Mouse (Mus musculus): ENCODE data around the gene Arrb1.
A peak's percentile ranks its signal among the peaks of the same experiment; 100 is the strongest.

Arrb1 gene

GRCm38 (mm10) chr7:99538421-99538820 lies 3.2 kb downstream of the Arrb1 start:
- DNase-seq: peak in 1 of 2 experiments; percentile 38

- DNase-seq: peak; percentile 67 to 72
Measured at GRCm38 (mm10) chr7:99539201-99539891, 4.1 kb downstream of the Arrb1 start.

- no peak for DNase-seq
Measured at GRCm38 (mm10) chr7:99540016-99540415, 4.8 kb downstream of the Arrb1 start.

- no peak for DNase-seq
Measured at GRCm38 (mm10) chr7:99541204-99541603, 5.9 kb downstream of the Arrb1 start.

- no peak for DNase-seq
Measured at GRCm38 (mm10) chr7:99544272-99544671, 9.0 kb downstream of the Arrb1 start.

- DNase-seq: peak; percentile 88 to 90
Measured at GRCm38 (mm10) chr7:99545885-99546745, 10.8 kb downstream of the Arrb1 start.

- peak; percentile 37 to 64 for DNase-seq
Measured at GRCm38 (mm10) chr7:99547584-99548487, 12.6 kb downstream of the Arrb1 start.

GRCm38 (mm10) chr7:99549668-99550067 lies 14.4 kb downstream of the Arrb1 start:
- DNase-seq: no peak

- DNase-seq: no peak
Measured at GRCm38 (mm10) chr7:99551623-99552022, 16.4 kb downstream of the Arrb1 start.

- peak; percentile 51 to 61 for DNase-seq
Measured at GRCm38 (mm10) chr7:99553222-99553884, 18.1 kb downstream of the Arrb1 start.

- peak in 1 of 2 experiments; percentile 31 for DNase-seq
Measured at GRCm38 (mm10) chr7:99553885-99554269, 18.6 kb downstream of the Arrb1 start.

- DNase-seq: peak; percentile 73 to 87
Measured at GRCm38 (mm10) chr7:99555862-99556261, 20.6 kb downstream of the Arrb1 start.

GRCm38 (mm10) chr7:99559091-99559490 lies 23.8 kb downstream of the Arrb1 start:
- DNase-seq: no peak

- peak; percentile 54 to 72 for DNase-seq
Measured at GRCm38 (mm10) chr7:99562478-99562877, 27.2 kb downstream of the Arrb1 start.

GRCm38 (mm10) chr7:99563224-99563623 lies 28.0 kb downstream of the Arrb1 start:
- DNase-seq: no peak

- peak; percentile 50 to 54 for DNase-seq
Measured at GRCm38 (mm10) chr7:99565325-99565881, 30.1 kb downstream of the Arrb1 start.

GRCm38 (mm10) chr7:99570680-99571079 lies 35.4 kb downstream of the Arrb1 start:
- no peak for DNase-seq

- no peak for DNase-seq
Measured at GRCm38 (mm10) chr7:99572931-99573330, 37.7 kb downstream of the Arrb1 start.

- no peak for DNase-seq
Measured at GRCm38 (mm10) chr7:99573351-99573750, 38.1 kb downstream of the Arrb1 start.

- DNase-seq: no peak
Measured at GRCm38 (mm10) chr7:99578246-99578645, 43.0 kb downstream of the Arrb1 start.

GRCm38 (mm10) chr7:99579491-99580190 lies 44.4 kb downstream of the Arrb1 start:
- peak; percentile 15 to 23 for DNase-seq

Measured in kidney, postnatal 36 days (tissue).